9 mouse cellular contexts compared by ENCODE assay signal in the genomic region with DNA sequence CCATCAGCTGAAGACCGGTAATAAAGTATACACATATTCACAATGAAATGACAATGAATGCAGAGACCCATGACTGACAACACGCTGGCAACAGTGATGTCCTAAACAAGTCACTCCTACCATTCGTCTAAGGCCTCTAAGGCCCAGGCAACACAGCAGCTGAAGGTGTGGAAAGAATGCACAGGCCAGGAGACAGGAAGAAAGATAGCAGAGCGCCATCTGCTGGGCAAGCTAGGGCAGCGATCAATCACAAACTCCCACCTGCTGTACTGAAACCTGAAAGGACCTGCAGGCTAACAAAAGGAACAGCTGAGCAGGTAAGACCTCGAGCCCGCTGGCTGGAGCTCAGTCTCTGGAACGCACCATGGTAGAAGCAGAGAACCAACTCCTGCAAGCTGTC. TPM values are rescaled to one million over a fixed set of nuclear protein-coding genes. Genes with fewer than 3 reads are reported as not detected.
DNase-seq lines count a peak whose midpoint lies in the region; ATAC-seq lines count a peak whose summit lies in the region.
"Had no signal": no experiment of that assay in that cellular context is flagged by ENCODE, and none has a peak within 500 bp of the region (broad histone marks: within the 10 kb centered on the region; RNA-seq: fewer than 3 reads in every experiment).

No protein-coding gene starts in this region.

- no peaks in the 10 kb centered on the region for H3K4me1 ChIP-seq in forebrain, embryonic 12.5 days
- no peaks in the 10 kb centered on the region; the same call in 1 of the 2 replicates for H3K4me1 ChIP-seq in hindbrain, embryonic 13.5 days (replicated peaks)

- H3K9ac ChIP-seq in forebrain, embryonic 12.5 days, result no peak overlapping the region
- no peak overlapping the region for H3K9ac ChIP-seq in hindbrain, embryonic 13.5 days

- H3K36me3 ChIP-seq in forebrain, embryonic 12.5 days (replicated peaks), result peaks cover 28% of the 10 kb centered on the region
- H3K36me3 ChIP-seq in hindbrain, embryonic 13.5 days, result peaks cover 31% of the 10 kb centered on the region

- no peak overlapping the region for H3K4me3 ChIP-seq in forebrain, embryonic 12.5 days (replicated peaks)
- no peak overlapping the region for H3K4me3 ChIP-seq in hindbrain, embryonic 13.5 days

- H3K4me2 ChIP-seq in forebrain, embryonic 12.5 days, result no peak overlapping the region
- H3K4me2 ChIP-seq in hindbrain, embryonic 13.5 days, result no peak overlapping the region

- no peak overlapping the region for H3K27ac ChIP-seq in forebrain, embryonic 12.5 days
- no peak overlapping the region for H3K27ac ChIP-seq in hindbrain, embryonic 13.5 days
- H3K27ac ChIP-seq: macrophage had no signal

- no peaks in the 10 kb centered on the region for H3K27me3 ChIP-seq in forebrain, embryonic 12.5 days
- H3K27me3 ChIP-seq in hindbrain, embryonic 13.5 days, result no peaks in the 10 kb centered on the region

- DNase-seq in MN1 (ENCODE audit: low spot score), result peak; percentile 58
- peak; percentile 43 for DNase-seq in c-Kit-positive CD71-positive TER-119-negative erythroid progenitor cells, embryonic 14.5 days (ENCODE audit: low read depth)
- peak; percentile 68 to 77 for DNase-seq in layer of hippocampus, postnatal 25 days (ENCODE audit: extremely low spot score in 1 of 2, low spot score in 1 of 2)
- DNase-seq in right cerebral cortex, postnatal 25 days, result peak; percentile 73
- DNase-seq in yolk sac, embryonic 10.5 days (ENCODE audit: low spot score), result peak; percentile 40

- H3K9me3 ChIP-seq in forebrain, embryonic 12.5 days, result no peaks in the 10 kb centered on the region
- no peaks in the 10 kb centered on the region for H3K9me3 ChIP-seq in hindbrain, embryonic 13.5 days

- peak; percentile 53; the same call in 1 of the 2 replicates for ATAC-seq in forebrain, embryonic 12.5 days (ENCODE audit: low FRiP score)
- ATAC-seq in hindbrain, embryonic 13.5 days (ENCODE audit: low FRiP score), result peak; percentile 68
- peak; percentile 81 for ATAC-seq in megakaryocyte progenitor cell, adult 5-6 weeks (replicated peaks; ENCODE audit: poor library complexity)

- 20% methylated on average over 8 of the region's 8 CpGs for WGBS in forebrain, embryonic 12.5 days
- WGBS in hindbrain, embryonic 13.5 days, result 26% methylated on average over 8 of the region's 8 CpGs

RNA-seq across cellular contexts. Expression of a gene that starts 48.6 kb away (rescaled TPM):
- polyA plus RNA-seq in forebrain, embryonic 12.5 days (2016; fragmentation: Nextera tagmentation; extraction: Ambion mirVana), result 29.7 and 31.6 TPM in 2 replicates
- 17.8 and 20.9 TPM in 2 replicates for polyA plus RNA-seq in hindbrain, embryonic 13.5 days (2015; fragmentation: Nextera tagmentation; extraction: Ambion mirVana)
- 10 to 100 TPM; 12.3 to 13.1 TPM for total RNA-seq in layer of hippocampus, postnatal 25 days (2021)
- 68.3 and 71.6 TPM in 2 replicates for total RNA-seq in megakaryocyte progenitor cell, adult 5-6 weeks (2015)
- 35.0 and 40.7 TPM in 2 replicates for total RNA-seq in megakaryocyte progenitor cell, adult 5-6 weeks (2017)

RNA-seq across cellular contexts. Expression of a gene that starts 48.8 kb away (rescaled TPM):
- 19.4 TPM in 2 replicates for polyA plus RNA-seq in forebrain, embryonic 12.5 days (2016; fragmentation: Nextera tagmentation; extraction: Ambion mirVana)
- polyA plus RNA-seq in hindbrain, embryonic 13.5 days (2015; fragmentation: Nextera tagmentation; extraction: Ambion mirVana), result 19.9 and 21.3 TPM in 2 replicates
- total RNA-seq in layer of hippocampus, postnatal 25 days (2021), result 10 to 100 TPM; 15.4 to 16.4 TPM
- 17.1 TPM in 2 replicates for total RNA-seq in megakaryocyte progenitor cell, adult 5-6 weeks (2015)
- total RNA-seq in megakaryocyte progenitor cell, adult 5-6 weeks (2017), result 23.1 and 26.9 TPM in 2 replicates
